Mouse (Mus musculus) heart, embryonic 14.5 days (tissue): ENCODE measurements around the gene Rasgef1b. TPM values are rescaled to one million over a fixed set of nuclear protein-coding genes. Genes with fewer than 3 reads are reported as not detected.

ENCODE experiments used
- ATAC-seq: fragments of 200-750 bp; cut with Nextera tagmentation; 2 replicates; pipeline ENCODE4 v1.8.0; 2017; ENCODE audit warnings: low read depth, moderate TSS enrichment; ENCODE audit not compliant: insufficient number of reproducible peaks, insufficient read depth, low FRiP score
- H3K27ac ChIP-seq, 2 experiments: fragments of 200-500 bp in 1 of 2; fragments of 300-500 bp in 1 of 2; sonication (generic) in 1 of 2; replicated peaks in 1 of 2; 2 replicates each; pipeline ENCODE4 v1.5.1; 2012 to 2014; ENCODE audit warnings: low read depth in 2 of 2, low read length in 2 of 2, control low read depth in 1 of 2, mild to moderate bottlenecking in 1 of 2, mixed read lengths in 1 of 2; ENCODE audit not compliant: control insufficient read depth in 1 of 2, insufficient read depth in 1 of 2
- H3K27me3 ChIP-seq: fragments of 300-500 bp; sonication (generic); 2 replicates; pipeline ENCODE4 v1.6.1; 2014; ENCODE audit warnings: mild to moderate bottlenecking, low read length, control low read depth; ENCODE audit not compliant: control insufficient read depth, insufficient read depth
- H3K36me3 ChIP-seq: fragments of 300-500 bp; sonication (generic); 2 replicates; pipeline ENCODE4 v1.6.1; 2014; ENCODE audit warnings: mild to moderate bottlenecking, control low read depth, low read length, mixed read lengths; ENCODE audit not compliant: control insufficient read depth, insufficient read depth
- H3K4me1 ChIP-seq, 2 experiments: fragments of 200-500 bp in 1 of 2; fragments of 300-500 bp in 1 of 2; sonication (generic) in 1 of 2; 2 replicates each; pipeline ENCODE4 v1.6.1; 2012 to 2014; ENCODE audit warnings: low read length in 2 of 2, control low read depth in 1 of 2, mixed read lengths in 1 of 2; ENCODE audit not compliant: control insufficient read depth in 2 of 2, insufficient read depth in 2 of 2
- H3K4me2 ChIP-seq: fragments of 300-500 bp; sonication (generic); 2 replicates; pipeline ENCODE4 v1.6.1; 2014; ENCODE audit warnings: mild to moderate bottlenecking, low read length
- H3K4me3 ChIP-seq, 2 experiments: fragments of 200-500 bp in 1 of 2; fragments of 300-500 bp in 1 of 2; sonication (generic) in 1 of 2; 2 replicates each; pipeline ENCODE4 v1.5.1; 2012 to 2014; ENCODE audit warnings: low read length in 2 of 2, mild to moderate bottlenecking in 2 of 2, control low read depth in 1 of 2, low read depth in 1 of 2, moderate library complexity in 1 of 2; ENCODE audit not compliant: control insufficient read depth in 1 of 2, insufficient read depth in 1 of 2
- H3K9ac ChIP-seq: fragments of 300-500 bp; sonication (generic); 2 replicates; pipeline ENCODE4 v1.6.1; 2014; ENCODE audit warnings: mild to moderate bottlenecking, low read length
- H3K9me3 ChIP-seq: fragments of 300-500 bp; sonication (generic); 2 replicates; pipeline ENCODE4 v1.6.1; 2016; ENCODE audit warnings: low read length, control low read depth; ENCODE audit not compliant: control insufficient read depth
- WGBS: fragments of 180-500 bp; shearing (Covaris S2); extraction: QIAGEN DNeasy Blood & Tissue Kit; methylation state at CpG from one replicate; pipeline ENCODE4 v1.1.7; 2014; 5-methylcytosine and 5-hydroxymethylcytosine counted together
- polyA plus RNA-seq: library from polyadenylated mRNA; unstranded; fragments of >200 nt; fragmentation: Nextera tagmentation; extraction: Ambion mirVana; gene quantifications from 2 replicates; pipeline ENCODE4 v1.2.1, GENCODE M21; 2014

Gene Rasgef1b
- polyA plus RNA-seq, 1 experiment from 2014 or later = 45.9 TPM

DNA sequence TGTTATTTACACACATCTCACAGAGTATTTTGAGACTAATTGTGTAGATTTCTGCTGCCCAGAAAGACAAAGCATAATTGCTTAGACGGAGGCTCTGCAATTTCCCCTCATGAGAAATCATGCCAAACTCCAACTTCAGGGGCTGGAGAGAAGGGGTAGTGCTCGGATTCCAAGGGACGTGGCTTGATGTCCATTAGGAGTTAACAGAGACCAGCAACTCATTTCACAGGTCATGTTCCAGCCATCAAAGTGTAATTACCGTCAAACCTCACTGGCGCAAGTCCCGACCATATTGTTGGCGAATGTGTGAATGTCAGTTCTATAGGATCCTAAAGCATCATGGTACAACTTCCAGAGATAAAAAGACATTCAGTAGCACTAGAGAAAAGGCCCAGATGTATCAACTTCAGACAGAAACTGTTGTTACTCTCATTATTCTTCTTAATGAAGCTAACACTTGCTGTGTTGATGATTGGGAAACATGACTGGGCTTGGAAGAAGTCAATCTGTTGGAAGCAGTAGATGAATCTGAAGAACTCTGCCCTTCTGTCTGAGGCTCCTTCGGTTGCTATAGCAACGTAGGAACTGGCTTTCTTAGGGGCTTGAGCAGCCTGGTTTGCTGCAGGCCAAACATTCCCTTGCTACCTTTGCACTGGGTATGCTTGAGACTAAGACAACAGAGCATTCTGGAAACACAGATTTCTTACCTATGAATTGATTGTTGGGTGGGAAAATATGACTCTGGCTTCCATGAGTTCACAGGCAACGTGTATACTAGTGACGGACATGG lies 350.2 kb downstream of the Rasgef1b start:
- H3K4me1 ChIP-seq = peaks cover 16 to 20% of the 10 kb centered on the region in 2 experiments
- no peak overlapping the region for H3K4me2 ChIP-seq
- ATAC-seq = no peak
- no peaks in the 10 kb centered on the region for H3K36me3 ChIP-seq
- H3K27ac ChIP-seq = no peak overlapping the region
- H3K27me3 ChIP-seq = no peaks in the 10 kb centered on the region
- no peak overlapping the region for H3K9ac ChIP-seq
- no peaks in the 10 kb centered on the region for H3K9me3 ChIP-seq
- no peak overlapping the region for H3K4me3 ChIP-seq
- 84% methylated on average over 11 of the region's 11 CpGs for WGBS

DNA sequence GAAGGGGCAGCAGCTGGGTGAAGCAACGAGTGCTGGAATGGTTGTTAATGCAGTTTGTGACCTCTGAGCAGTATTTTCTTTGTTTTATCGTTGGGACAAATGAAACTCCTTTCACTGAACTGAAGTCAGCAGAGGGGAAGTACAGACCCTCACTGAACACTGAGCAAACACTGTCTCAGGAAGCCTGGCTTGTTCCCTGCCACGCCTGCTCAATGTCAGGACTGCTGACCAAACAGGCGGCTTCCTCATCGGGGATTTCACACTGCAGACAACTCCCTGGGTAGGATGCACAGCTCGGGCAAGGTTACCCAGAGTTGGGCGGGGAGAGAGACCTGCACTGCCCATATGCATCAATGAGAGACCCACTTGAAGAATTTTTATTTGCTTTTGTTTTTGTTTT lies 353.1 kb downstream of the Rasgef1b start:
- Histone ChIP-seq H3K4me3 (no peak overlapping the region), H3K36me3 (no peaks in the 10 kb centered on the region), H3K9me3 (no peaks in the 10 kb centered on the region), H3K27me3 (no peaks in the 10 kb centered on the region), H3K4me1 (peaks cover 14 to 18% of the 10 kb centered on the region in 2 experiments), H3K27ac (peak overlapping the region; percentile 58 to 71), H3K4me2 (no peak overlapping the region), H3K9ac (no peak overlapping the region)
- 61% methylated on average over 7 of the region's 7 CpGs for WGBS
- peak; percentile 59; the same call in 1 of the 2 replicates for ATAC-seq

DNA sequence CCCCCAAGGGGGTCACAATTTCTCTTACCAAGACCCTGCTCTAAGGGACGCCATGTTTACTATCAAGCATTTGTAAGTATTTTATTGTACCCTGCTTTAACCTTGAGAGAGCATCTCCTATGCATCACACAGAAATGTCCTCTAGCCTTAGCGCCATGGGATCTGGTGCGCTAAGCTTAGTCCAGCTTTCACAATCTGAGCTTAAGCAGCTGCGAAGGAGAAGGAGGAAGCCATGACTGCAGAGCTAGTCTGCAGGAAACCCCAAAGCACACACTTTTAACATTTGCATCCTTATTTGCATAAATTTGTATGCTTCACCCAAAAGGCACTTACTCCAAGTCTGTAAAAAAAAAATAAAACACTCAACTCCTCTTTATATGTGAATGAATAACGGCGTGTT lies 354.4 kb downstream of the Rasgef1b start:
- Histone ChIP-seq H3K4me3 (no peak overlapping the region), H3K9me3 (no peaks in the 10 kb centered on the region), H3K4me1 (peaks cover 5 to 6% of the 10 kb centered on the region in 2 experiments; a peak in 3 of 4 replicates), H3K4me2 (no peak overlapping the region), H3K9ac (no peak overlapping the region), H3K27me3 (no peaks in the 10 kb centered on the region), H3K36me3 (no peaks in the 10 kb centered on the region), H3K27ac (peak overlapping the region in 1 of 2 experiments; percentile 2; a peak in 2 of 4 replicates)
- no peak for ATAC-seq
- 89% methylated on average over 6 of the region's 6 CpGs for WGBS

DNA sequence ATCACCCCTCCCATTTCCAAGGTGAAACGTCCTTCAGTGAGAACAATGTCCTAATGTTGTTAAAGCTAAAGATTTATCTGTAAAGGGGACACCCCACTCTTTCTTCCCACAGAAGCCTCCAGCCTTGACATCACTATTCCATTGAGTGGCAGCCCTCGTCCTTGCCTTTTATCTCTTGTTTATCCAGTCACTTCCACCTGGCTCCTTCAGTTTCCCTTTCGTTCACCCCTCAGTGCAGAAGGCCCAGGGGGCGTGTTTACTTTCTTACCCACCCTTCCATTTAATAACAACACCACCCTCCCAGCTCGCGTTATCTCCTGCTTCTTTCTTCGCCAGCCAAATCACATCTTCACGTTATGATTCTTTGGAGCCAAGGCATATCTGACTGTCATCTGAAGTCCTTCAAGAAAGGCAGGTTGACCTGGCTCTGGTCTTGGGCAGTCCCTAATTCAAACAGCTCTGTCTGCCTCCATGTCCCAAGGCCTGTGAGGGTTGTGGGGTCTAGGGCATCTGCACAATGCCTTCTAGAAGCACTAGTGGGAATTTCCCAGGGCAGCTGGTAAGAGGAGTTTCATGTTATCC lies 355.2 kb downstream of the Rasgef1b start:
- Histone ChIP-seq H3K36me3 (no peaks in the 10 kb centered on the region), H3K9me3 (no peaks in the 10 kb centered on the region), H3K4me3 (no peak overlapping the region), H3K4me2 (no peak overlapping the region), H3K27me3 (no peaks in the 10 kb centered on the region), H3K9ac (no peak overlapping the region), H3K4me1 (peaks cover 0 to 2% of the 10 kb centered on the region in 2 experiments; a peak in 1 of 4 replicates), H3K27ac (peak overlapping the region in 1 of 2 experiments; percentile 2; a peak in 1 of 4 replicates)
- WGBS = 52% methylated on average over 8 of the region's 8 CpGs
- ATAC-seq = peak; percentile 78

DNA sequence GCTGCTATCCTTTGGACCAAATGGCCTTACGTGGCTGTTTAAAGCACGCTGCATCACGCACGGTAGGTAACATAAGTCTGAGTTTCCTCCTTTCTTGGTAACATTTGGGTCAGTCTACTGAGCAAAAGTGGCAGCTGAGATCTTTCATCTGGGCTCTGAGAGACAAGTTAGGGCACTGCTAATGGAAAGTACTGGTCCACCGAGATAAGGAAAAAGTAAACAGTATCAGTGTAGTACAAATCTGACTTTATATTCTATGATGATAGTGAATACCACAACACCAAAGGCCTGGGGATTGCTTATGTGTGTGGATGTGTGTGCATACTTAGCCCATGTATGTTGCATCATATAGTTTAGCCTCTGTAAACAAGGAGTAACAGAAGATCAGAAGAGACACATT lies 358.2 kb downstream of the Rasgef1b start:
- no peak for ATAC-seq
- no peak overlapping the region for H3K4me3 ChIP-seq
- H3K4me2 ChIP-seq = no peak overlapping the region
- 66% methylated on average over 5 of the region's 5 CpGs for WGBS
- H3K9ac ChIP-seq = no peak overlapping the region
- H3K4me1 ChIP-seq = no peaks in the 10 kb centered on the region
- no peaks in the 10 kb centered on the region for H3K27me3 ChIP-seq
- no peaks in the 10 kb centered on the region for H3K9me3 ChIP-seq
- H3K36me3 ChIP-seq = no peaks in the 10 kb centered on the region
- H3K27ac ChIP-seq = 0 out of 4 replicates have a peak overlapping the region, but pooled peaks of 1 of the 2 experiments have one; percentile 28

DNA sequence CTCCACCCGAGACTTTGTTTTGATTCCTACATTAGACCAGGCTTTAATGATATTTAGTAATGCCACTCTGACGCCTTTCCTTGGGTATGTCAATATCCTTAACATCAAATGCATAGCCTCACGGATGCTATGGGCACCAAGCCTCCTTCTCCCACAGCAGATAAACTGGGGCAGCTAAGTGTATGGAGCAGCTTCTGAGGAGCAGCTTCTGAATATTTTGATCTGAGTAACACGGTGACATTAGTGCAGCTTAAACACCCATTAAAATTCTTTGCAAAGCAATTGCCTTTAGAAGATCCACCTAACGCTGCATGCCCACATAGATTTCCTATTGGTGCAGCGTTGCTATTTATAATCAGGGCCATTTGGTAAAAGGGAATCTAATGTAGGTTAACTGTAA lies 359.6 kb downstream of the Rasgef1b start:
- H3K4me1 ChIP-seq = no peaks in the 10 kb centered on the region
- H3K27ac ChIP-seq = no peak overlapping the region
- H3K9ac ChIP-seq = no peak overlapping the region
- no peaks in the 10 kb centered on the region for H3K36me3 ChIP-seq
- 82% methylated on average over 6 of the region's 6 CpGs for WGBS
- H3K4me3 ChIP-seq = no peak overlapping the region
- H3K27me3 ChIP-seq = no peaks in the 10 kb centered on the region
- no peaks in the 10 kb centered on the region for H3K9me3 ChIP-seq
- ATAC-seq = no peak
- no peak overlapping the region for H3K4me2 ChIP-seq

DNA sequence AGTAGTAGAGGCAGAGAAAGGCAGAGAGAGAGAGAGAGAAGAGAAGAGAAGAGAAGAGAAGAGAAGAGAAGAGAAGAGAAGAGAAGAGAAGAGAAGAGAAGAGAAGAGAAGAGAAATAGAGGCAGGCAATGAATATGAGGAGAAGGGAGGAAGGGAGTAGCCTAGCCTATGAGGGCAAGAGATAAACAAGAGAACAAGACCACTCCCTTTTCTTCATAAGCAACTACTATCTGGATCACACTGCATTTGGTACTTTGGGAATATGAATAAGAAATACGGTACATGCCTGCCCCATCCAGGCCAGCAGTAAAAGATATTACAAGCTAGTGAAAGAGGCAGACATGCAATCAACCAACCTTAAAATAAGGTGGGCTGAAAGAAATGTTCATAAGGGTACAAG lies 360.2 kb downstream of the Rasgef1b start:
- Histone ChIP-seq H3K4me3 (no peak overlapping the region), H3K36me3 (no peaks in the 10 kb centered on the region), H3K9me3 (no peaks in the 10 kb centered on the region), H3K9ac (no peak overlapping the region), H3K4me1 (no peaks in the 10 kb centered on the region), H3K27ac (no peak overlapping the region), H3K4me2 (no peak overlapping the region), H3K27me3 (no peaks in the 10 kb centered on the region)
- no peak for ATAC-seq
- 97% methylated on average over 1 of the region's 1 CpGs for WGBS
